In the genomic region with DNA sequence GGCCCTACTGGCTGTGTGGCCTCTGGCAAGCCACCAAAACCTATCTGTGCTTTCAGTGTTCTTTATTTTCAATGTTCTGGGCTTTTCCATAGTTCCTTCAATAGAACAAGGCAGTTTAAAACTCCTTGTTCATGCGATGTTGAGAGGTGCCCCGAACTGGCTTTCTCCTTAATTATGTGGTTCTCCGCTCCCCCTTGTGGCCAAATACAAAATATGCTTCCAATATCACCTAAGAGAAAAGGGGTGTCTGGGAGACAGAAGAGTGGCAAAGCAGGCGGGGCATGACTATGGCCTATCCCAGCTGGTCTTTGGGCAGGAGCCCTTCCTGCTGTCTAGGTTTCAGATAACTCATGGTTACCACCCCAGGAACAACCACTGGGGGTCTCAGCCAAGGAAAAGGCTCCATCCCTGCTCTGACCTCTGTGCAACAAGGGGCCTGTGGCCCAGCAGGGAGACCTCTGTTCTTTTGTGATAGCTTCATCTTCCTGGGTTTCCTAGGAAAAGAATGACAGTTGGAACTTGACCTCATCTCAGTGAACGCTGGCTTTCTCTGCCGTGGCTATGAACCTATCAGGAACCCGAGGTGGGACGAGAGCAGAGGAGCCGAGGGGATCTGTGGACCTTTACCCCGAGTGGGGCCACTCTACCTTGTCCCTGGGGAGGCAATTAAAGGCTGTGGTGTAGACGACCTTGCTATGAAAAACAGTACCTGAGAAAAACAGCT, we compare ENCODE assay signal across 9 mouse cellular contexts. TPM values are rescaled to one million over a fixed set of nuclear protein-coding genes. Genes with fewer than 3 reads are reported as not detected.
DNase-seq lines count a peak whose midpoint lies in the region; ATAC-seq and TF ChIP-seq lines count a peak whose summit lies in the region.
"Had no signal": no experiment of that assay in that cellular context is flagged by ENCODE, and none has a peak within 500 bp of the region (broad histone marks: within the 10 kb centered on the region; RNA-seq: fewer than 3 reads in every experiment).

No protein-coding gene starts in this region.

- H3K9me3 ChIP-seq in heart, embryonic 10.5 days, result no peaks in the 10 kb centered on the region
- H3K9me3 ChIP-seq in embryonic facial prominence, embryonic 14.5 days (ENCODE audit: control insufficient read depth, low read length), result no peaks in the 10 kb centered on the region

- no peaks in the 10 kb centered on the region for H3K27me3 ChIP-seq in heart, embryonic 10.5 days (ENCODE audit: insufficient read depth, poor library complexity, severe bottlenecking)
- no peaks in the 10 kb centered on the region for H3K27me3 ChIP-seq in thymus, adult 2 months (ENCODE audit: control insufficient read depth, insufficient read depth, low read length)
- no peaks in the 10 kb centered on the region for H3K27me3 ChIP-seq in embryonic facial prominence, embryonic 14.5 days (replicated peaks; ENCODE audit: control insufficient read depth, insufficient read depth, low read length)

- no peak overlapping the region for H3K27ac ChIP-seq in heart, embryonic 10.5 days
- no peak overlapping the region for H3K27ac ChIP-seq in thymus, adult 2 months (ENCODE audit: control insufficient read depth, insufficient read depth, low read length)
- no peak overlapping the region for H3K27ac ChIP-seq in embryonic facial prominence, embryonic 14.5 days (replicated peaks; ENCODE audit: low read depth, low read length)

- TF ChIP-seq POLR2A in thymus, adult 2 months (IDR thresholded peaks at IDR 0.05; ENCODE audit: control insufficient read depth, extremely low read depth, insufficient read depth, low read length, poor library complexity), result no peak

- TF ChIP-seq CTCF in thymus, adult 2 months (IDR thresholded peaks at IDR 0.05; ENCODE audit: borderline replicate concordance, control insufficient read depth, extremely low read depth, insufficient read depth, low read length, poor library complexity), result no peak

- WGBS in heart, embryonic 10.5 days, result 67% methylated on average over 11 of the region's 11 CpGs
- WGBS in thymus, adult 2 months, result 73% methylated on average over 11 of the region's 11 CpGs
- 62% methylated on average over 11 of the region's 11 CpGs for WGBS in embryonic facial prominence, embryonic 14.5 days

- H3K4me3 ChIP-seq in heart, embryonic 10.5 days, result no peak overlapping the region
- no peak overlapping the region for H3K4me3 ChIP-seq in thymus, adult 2 months (ENCODE audit: control insufficient read depth, insufficient read depth, low read length)
- H3K4me3 ChIP-seq in embryonic facial prominence, embryonic 14.5 days (ENCODE audit: low read depth, low read length), result no peak overlapping the region

- no peak overlapping the region for H3K9ac ChIP-seq in embryonic facial prominence, embryonic 14.5 days (ENCODE audit: low read depth, low read length)

- H3K4me2 ChIP-seq in embryonic facial prominence, embryonic 14.5 days (ENCODE audit: low read depth, low read length), result no peak overlapping the region

- no peaks in the 10 kb centered on the region for H3K36me3 ChIP-seq in heart, embryonic 10.5 days
- H3K36me3 ChIP-seq in thymus, adult 2 months (ENCODE audit: control insufficient read depth, insufficient read depth, low read length), result no peaks in the 10 kb centered on the region
- no peaks in the 10 kb centered on the region for H3K36me3 ChIP-seq in embryonic facial prominence, embryonic 14.5 days (ENCODE audit: control insufficient read depth, insufficient read depth, low read length)

- DNase-seq in heart, adult 8-10 months (ENCODE audit: low spot score), result peak; percentile 41
- no peak for DNase-seq in heart, embryonic 10.5 days (ENCODE audit: low spot score)
- DNase-seq in thymus, adult 2 months, result peak; percentile 34
- DNase-seq in thymus, postnatal 36 days, result no peak
- peak; percentile 69 for DNase-seq in embryonic facial prominence, embryonic 14.5 days (ENCODE audit: low spot score)
- DNase-seq in naive thymus-derived CD4-positive, alpha-beta T cell, adult 2 months (ENCODE audit: low read depth), result peak; percentile 52
- no peak for DNase-seq in urinary bladder, postnatal 4 days (ENCODE audit: low spot score in 2 of 2)
- DNase-seq in adrenal gland, adult 18-20 months (ENCODE audit: low spot score in 2 of 2), result no peak

- peak; percentile 9; the same call in 1 of the 2 replicates for ATAC-seq in embryonic facial prominence, embryonic 14.5 days (ENCODE audit: low read depth)

- H3K4me1 ChIP-seq in heart, embryonic 10.5 days, result no peaks in the 10 kb centered on the region
- no peaks in the 10 kb centered on the region for H3K4me1 ChIP-seq in thymus, adult 2 months (replicated peaks; ENCODE audit: control insufficient read depth, insufficient read depth, low read length)
- H3K4me1 ChIP-seq in embryonic facial prominence, embryonic 14.5 days (ENCODE audit: control insufficient read depth, insufficient read depth, low read length), result no peaks in the 10 kb centered on the region

RNA-seq across cellular contexts. Expression of a gene that starts 7.5 kb away (rescaled TPM):
- total RNA-seq in heart, adult 8-10 months (2022), result under 1 TPM in 3 of 4 experiments, not detected in 1; 0.12 to 0.20 (median 0.16) TPM
- not detected in 2 replicates for polyA plus RNA-seq in heart, embryonic 10.5 days (2016; fragmentation: Nextera tagmentation; extraction: Ambion mirVana)
- polyA plus RNA-seq in thymus, adult 2 months (2012; rRNA removed), result 0.14 and 0.22 TPM in 2 replicates
- polyA plus RNA-seq in embryonic facial prominence, embryonic 14.5 days (2014; fragmentation: Nextera tagmentation; extraction: Ambion mirVana), result 0.31 TPM in 1 of 2 replicates, not detected in the other
- not detected for total RNA-seq in adrenal gland, adult 18-20 months (2021)
- polyA plus RNA-seq: limb, embryonic 11.5 days had no signal

RNA-seq across cellular contexts. Expression of a gene that starts 41.3 kb away (rescaled TPM):
- 10 to 100 TPM in 3 of 4 experiments, 1 to 10 TPM in 1; 7.7 to 17.3 (median 12.2) TPM for total RNA-seq in heart, adult 8-10 months (2022)
- 4.8 and 7.3 TPM in 2 replicates for polyA plus RNA-seq in heart, embryonic 10.5 days (2016; fragmentation: Nextera tagmentation; extraction: Ambion mirVana)
- 6.2 and 7.2 TPM in 2 replicates for polyA plus RNA-seq in thymus, adult 2 months (2012; rRNA removed)
- polyA plus RNA-seq in embryonic facial prominence, embryonic 14.5 days (2014; fragmentation: Nextera tagmentation; extraction: Ambion mirVana), result 9.7 and 10.6 TPM in 2 replicates
- total RNA-seq in adrenal gland, adult 18-20 months (2021), result 10 to 100 TPM; 12.7 to 28.1 TPM

Comparison
In these comparisons a context has a peak if more than half of its experiments do, and no peak if none do; other contexts are left out.
1. DNase-seq: peak in heart, adult 8-10 months (single experiment), thymus, adult 2 months (single experiment), embryonic facial prominence, embryonic 14.5 days (single experiment) and naive thymus-derived CD4-positive, alpha-beta T cell, adult 2 months (single experiment); none in heart, embryonic 10.5 days (single experiment), thymus, postnatal 36 days (0 of 2), urinary bladder, postnatal 4 days (0 of 2) and adrenal gland, adult 18-20 months (0 of 2).